Mouse (Mus musculus) lung, embryonic 15.5 days (tissue): Measurements from ENCODE around the gene Ddx50. TPM values are rescaled to one million over a fixed set of nuclear protein-coding genes. Genes with fewer than 3 reads are reported as not detected.

ENCODE experiments used
- ATAC-seq: fragments of 200-750 bp; cut with Nextera tagmentation; 2 replicates; pipeline ENCODE4 v1.8.0; 2017; ENCODE audit warnings: moderate number of reproducible peaks, borderline replicate concordance; ENCODE audit not compliant: low FRiP score, low TSS enrichment; ENCODE audit errors: extremely low read depth
- H3K27ac ChIP-seq: fragments of 300-500 bp; sonication (generic); 2 replicates; pipeline ENCODE4 v1.5.1; 2015; ENCODE audit warnings: moderate library complexity, mild to moderate bottlenecking, inconsistent platforms
- H3K27me3 ChIP-seq: fragments of 300-500 bp; sonication (generic); 2 replicates; pipeline ENCODE4 v1.6.1; 2015; ENCODE audit warnings: inconsistent platforms
- H3K36me3 ChIP-seq: fragments of 300-500 bp; sonication (generic); 2 replicates; pipeline ENCODE4 v1.6.1; 2015; ENCODE audit warnings: inconsistent platforms
- H3K4me1 ChIP-seq: fragments of 300-500 bp; sonication (generic); 2 replicates; pipeline ENCODE4 v1.6.1; 2015; ENCODE audit warnings: inconsistent platforms
- H3K4me2 ChIP-seq: fragments of 300-500 bp; sonication (generic); 2 replicates; pipeline ENCODE4 v1.6.1; 2015; ENCODE audit warnings: inconsistent platforms, mild to moderate bottlenecking, moderate library complexity
- H3K4me3 ChIP-seq: fragments of 300-500 bp; sonication (generic); 2 replicates; pipeline ENCODE4 v1.5.1; 2015; ENCODE audit warnings: mild to moderate bottlenecking, inconsistent platforms
- H3K9ac ChIP-seq: fragments of 300-500 bp; sonication (generic); 2 replicates; pipeline ENCODE4 v1.6.1; 2015; ENCODE audit warnings: inconsistent platforms
- H3K9me3 ChIP-seq: fragments of 300-500 bp; sonication (generic); 2 replicates; pipeline ENCODE4 v1.6.1; 2016; ENCODE audit warnings: inconsistent platforms
- WGBS: fragments of 180-500 bp; shearing (Covaris S2); methylation state at CpG from one replicate; pipeline ENCODE4 v1.1.7; 2015; 5-methylcytosine and 5-hydroxymethylcytosine counted together
- polyA plus RNA-seq: library from polyadenylated mRNA; unstranded; fragments of >200 nt; fragmentation: Nextera tagmentation; extraction: Ambion mirVana; gene quantifications from 2 replicates; pipeline ENCODE4 v1.2.1, GENCODE M21; 2015

Ddx50 gene
- polyA plus RNA-seq, 1 experiment from 2014 or later: 126 TPM

DNA sequence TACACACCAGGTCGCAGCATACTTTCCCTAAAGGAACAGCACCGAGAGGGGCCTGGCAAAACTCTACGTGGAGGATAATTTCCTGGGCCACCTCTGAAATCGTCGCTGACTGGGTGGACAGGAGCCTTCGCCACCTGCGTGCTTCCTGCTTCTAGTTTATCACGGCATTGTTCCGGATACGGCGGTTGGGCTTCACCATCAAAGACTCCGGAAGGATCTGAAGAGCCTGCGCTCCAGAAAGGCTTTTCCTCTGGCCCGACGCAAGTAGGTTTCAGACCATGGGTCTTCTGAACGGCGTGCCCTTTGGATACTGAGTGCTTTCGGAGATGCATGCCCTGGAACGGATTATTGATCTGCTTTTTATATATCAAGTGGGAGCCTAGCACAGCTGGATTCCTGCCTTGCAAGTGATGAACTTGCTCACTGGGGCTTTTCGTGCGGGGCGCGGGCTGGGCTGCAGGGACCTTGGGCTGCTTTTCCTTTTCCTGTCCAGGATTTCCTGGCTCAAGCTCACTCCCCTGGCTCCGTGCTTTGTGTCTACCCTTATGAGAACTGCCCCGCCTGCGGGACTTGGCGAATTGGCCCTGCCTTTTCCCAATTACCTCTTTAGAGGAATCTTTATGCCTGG, 14.1 kb upstream of the Ddx50 start:
- WGBS: 51% methylated on average over 27 of the region's 27 CpGs
- H3K4me3 ChIP-seq: peak overlapping the region; percentile 10; the same call in 1 of the 2 replicates
- no peaks in the 10 kb centered on the region for H3K36me3 ChIP-seq
- H3K4me1 ChIP-seq: peaks cover 3% of the 10 kb centered on the region; the same call in 1 of the 2 replicates
- H3K9ac ChIP-seq: no peak overlapping the region
- ATAC-seq: peak; percentile 73
- H3K4me2 ChIP-seq: peak overlapping the region; percentile 42
- H3K27me3 ChIP-seq: no peaks in the 10 kb centered on the region
- peak overlapping the region; percentile 83 for H3K27ac ChIP-seq
- no peaks in the 10 kb centered on the region for H3K9me3 ChIP-seq

- Histone ChIP-seq H3K4me3 (no peak overlapping the region), H3K36me3 (no peaks in the 10 kb centered on the region), H3K9me3 (no peaks in the 10 kb centered on the region), H3K4me2 (peak overlapping the region; percentile 19; the same call in 1 of the 2 replicates), H3K27me3 (no peaks in the 10 kb centered on the region), H3K9ac (no peak overlapping the region), H3K4me1 (peaks cover 3% of the 10 kb centered on the region; the same call in 1 of the 2 replicates), H3K27ac (peak overlapping the region; percentile 83)
- 79% methylated on average over 10 of the region's 10 CpGs for WGBS
- no peak for ATAC-seq
Observed at GRCm38 (mm10) chr10:62664171-62664570, 13.2 kb upstream of the Ddx50 start.

GRCm38 (mm10) chr10:62656711-62657110, 5.7 kb upstream of the Ddx50 start:
- Histone ChIP-seq H3K4me1 (0 out of 2 replicates have a peak, but pooled peaks cover 3% of the 10 kb centered on the region), H3K9ac (no peak overlapping the region), H3K27me3 (no peaks in the 10 kb centered on the region), H3K4me2 (no peak overlapping the region), H3K4me3 (no peak overlapping the region), H3K9me3 (no peaks in the 10 kb centered on the region), H3K36me3 (no peaks in the 10 kb centered on the region), H3K27ac (no peak overlapping the region)
- ATAC-seq: no peak
- WGBS: 78% methylated on average over 7 of the region's 7 CpGs

DNA sequence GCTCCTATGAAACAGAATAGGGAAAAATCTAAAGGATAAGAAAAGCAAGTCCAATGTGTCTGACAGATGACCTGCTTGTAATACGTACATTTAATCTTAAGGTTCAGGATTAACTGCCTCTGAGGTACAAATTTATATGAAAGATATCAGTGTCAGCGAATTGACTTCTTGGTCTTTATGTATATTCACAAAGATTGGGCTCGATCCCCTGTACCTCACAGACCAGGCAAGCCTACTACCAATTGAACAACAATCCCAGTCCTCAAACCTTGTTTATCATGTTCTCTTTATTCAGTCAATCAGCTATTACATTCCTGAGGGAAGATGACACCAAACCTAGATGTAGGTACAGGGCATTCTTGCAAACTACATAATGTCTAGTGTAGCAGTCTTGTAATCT, 943 bp upstream of the Ddx50 start:
- Histone ChIP-seq H3K9me3 (no peaks in the 10 kb centered on the region), H3K27ac (peak overlapping the region; percentile 93), H3K4me1 (peaks cover 13% of the 10 kb centered on the region; the same call in 1 of the 2 replicates), H3K27me3 (no peaks in the 10 kb centered on the region), H3K4me2 (peak overlapping the region; percentile 60), H3K9ac (peak overlapping the region; percentile 48), H3K4me3 (peak overlapping the region; percentile 81), H3K36me3 (peaks cover 2% of the 10 kb centered on the region; the same call in 1 of the 2 replicates)
- 16% methylated on average over 3 of the region's 3 CpGs for WGBS
- ATAC-seq: no peak

GRCm38 (mm10) chr10:62650358-62650782, 648 bp downstream of the Ddx50 start:
- H3K9me3 ChIP-seq: no peaks in the 10 kb centered on the region
- H3K4me2 ChIP-seq: peak overlapping the region; percentile 59
- no peaks in the 10 kb centered on the region for H3K27me3 ChIP-seq
- peaks cover 13% of the 10 kb centered on the region; the same call in 1 of the 2 replicates for H3K4me1 ChIP-seq
- H3K36me3 ChIP-seq: peaks cover 16% of the 10 kb centered on the region; the same call in 1 of the 2 replicates
- H3K9ac ChIP-seq: peak overlapping the region; percentile 88
- 0% methylated on average over 17 of the region's 17 CpGs for WGBS
- H3K4me3 ChIP-seq: peak overlapping the region; percentile 81
- no peak for ATAC-seq
- peak overlapping the region; percentile 93 for H3K27ac ChIP-seq

GRCm38 (mm10) chr10:62604161-62604560, 46.9 kb downstream of the Ddx50 start:
- Histone ChIP-seq H3K4me2 (no peak overlapping the region), H3K9ac (no peak overlapping the region), H3K4me3 (no peak overlapping the region), H3K36me3 (no peaks in the 10 kb centered on the region), H3K4me1 (peaks cover 14% of the 10 kb centered on the region), H3K9me3 (no peaks in the 10 kb centered on the region), H3K27me3 (no peaks in the 10 kb centered on the region), H3K27ac (no peak overlapping the region)
- 75% methylated on average over 3 of the region's 3 CpGs for WGBS
- no peak for ATAC-seq

DNA sequence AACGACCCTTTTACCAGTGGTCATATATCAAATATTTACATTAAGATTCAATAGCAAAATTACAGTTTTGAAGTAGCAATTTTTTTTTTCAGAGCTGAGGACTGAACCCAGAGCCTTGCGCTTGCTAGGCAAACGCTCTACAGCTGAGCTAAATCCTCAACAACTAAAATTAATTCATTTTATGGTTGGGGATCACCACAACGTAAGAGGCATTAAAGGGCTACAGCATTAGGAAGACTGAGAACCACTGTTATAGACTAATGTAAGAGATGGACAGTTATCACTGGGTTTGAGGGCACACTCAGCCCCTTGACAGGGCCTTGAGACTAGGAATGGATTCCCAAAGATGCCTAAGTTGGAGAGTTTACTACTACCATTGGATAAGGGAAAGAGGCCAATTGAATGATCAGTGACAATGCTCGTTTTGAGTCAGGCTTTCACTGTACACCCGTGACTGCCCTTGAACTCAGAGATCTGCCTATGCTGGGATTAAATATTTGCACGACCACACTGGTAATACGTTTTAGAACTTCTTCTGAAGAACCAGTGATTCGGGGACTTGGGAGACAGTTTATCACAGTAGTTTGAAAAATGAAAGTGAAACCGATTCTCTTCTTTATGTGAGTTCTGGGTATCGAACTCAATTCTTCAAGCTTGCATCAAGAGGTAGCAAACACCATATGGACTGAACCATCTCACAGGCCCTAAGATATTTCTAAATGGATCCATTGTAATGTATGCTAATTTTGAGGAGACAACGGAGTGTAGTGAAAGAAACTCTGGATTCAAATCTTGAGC, 47.6 kb downstream of the Ddx50 start:
- no peak for ATAC-seq
- WGBS: 78% methylated on average over 12 of the region's 12 CpGs
- H3K9ac ChIP-seq: no peak overlapping the region

DNA sequence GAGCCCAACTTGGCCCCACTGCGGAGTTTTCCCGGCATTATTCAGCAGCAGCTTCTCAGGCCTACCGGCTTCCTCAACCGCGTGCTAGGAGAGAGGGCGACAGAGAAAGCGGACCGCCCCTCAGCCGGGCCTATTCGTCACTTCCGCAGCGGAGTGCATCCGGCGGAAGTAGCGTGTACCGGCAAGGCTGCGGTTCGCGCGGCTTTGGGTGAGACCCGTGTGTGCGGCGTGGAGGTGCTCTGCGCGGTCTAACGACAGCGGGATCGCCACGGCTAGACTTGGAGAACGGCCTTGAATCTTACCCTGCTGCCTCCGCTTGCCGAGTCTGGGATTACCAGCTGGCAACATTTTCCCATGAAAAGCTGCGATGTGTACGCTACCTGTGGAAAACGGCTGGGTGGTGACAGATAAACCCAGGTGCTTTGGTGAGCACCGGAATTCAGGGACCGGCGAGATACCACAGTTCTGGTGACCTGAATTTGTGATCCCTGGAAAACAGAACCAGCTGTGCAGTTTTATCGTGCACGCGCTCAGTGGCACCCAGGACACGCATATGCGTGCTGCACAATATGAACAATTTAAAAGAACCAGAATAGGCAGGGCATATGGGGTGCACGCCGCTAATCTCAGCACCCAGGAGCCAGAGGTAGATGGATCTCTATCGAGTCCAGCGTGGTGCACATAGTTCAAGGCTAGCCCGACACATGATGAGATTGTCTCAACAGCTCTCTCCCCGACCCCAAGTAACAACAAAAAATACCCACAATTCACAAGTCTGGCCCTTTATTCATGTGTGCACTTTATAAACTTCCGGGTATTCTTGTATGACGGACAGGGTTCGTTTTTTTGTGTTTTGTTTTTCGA, 48.6 kb downstream of the Ddx50 start, which contains the start of gene Ddx21:
Ddx21 (minus strand) TSS at position 105 of the 864 bp plus-strand sequence.
- no peaks in the 10 kb centered on the region for H3K27me3 ChIP-seq
- peak within 1 kb of the TSS; percentile 96 for H3K4me3 ChIP-seq
- H3K9ac ChIP-seq: peak within 1 kb of the TSS; percentile 78
- no peaks in the 10 kb centered on the region for H3K9me3 ChIP-seq
- 5% methylated on average over 53 of the region's 53 CpGs for WGBS
- ATAC-seq: peak; percentile 96
- peak within 1 kb of the TSS; percentile 92 for H3K4me2 ChIP-seq
- peaks cover 14% of the 10 kb centered on the region for H3K4me1 ChIP-seq
- peak within 1 kb of the TSS; percentile 73 for H3K27ac ChIP-seq
- H3K36me3 ChIP-seq: peaks cover 6% of the 10 kb centered on the region

More for the DNA sequence above, 47.6 kb downstream of the Ddx50 start:
- Histone ChIP-seq H3K4me1 (peaks cover 14% of the 10 kb centered on the region), H3K9me3 (no peaks in the 10 kb centered on the region), H3K27me3 (no peaks in the 10 kb centered on the region), H3K27ac (no peak overlapping the region), H3K36me3 (no peaks in the 10 kb centered on the region; the same call in 1 of the 2 replicates), H3K4me3 (no peak overlapping the region), H3K4me2 (no peak overlapping the region)

DNA sequence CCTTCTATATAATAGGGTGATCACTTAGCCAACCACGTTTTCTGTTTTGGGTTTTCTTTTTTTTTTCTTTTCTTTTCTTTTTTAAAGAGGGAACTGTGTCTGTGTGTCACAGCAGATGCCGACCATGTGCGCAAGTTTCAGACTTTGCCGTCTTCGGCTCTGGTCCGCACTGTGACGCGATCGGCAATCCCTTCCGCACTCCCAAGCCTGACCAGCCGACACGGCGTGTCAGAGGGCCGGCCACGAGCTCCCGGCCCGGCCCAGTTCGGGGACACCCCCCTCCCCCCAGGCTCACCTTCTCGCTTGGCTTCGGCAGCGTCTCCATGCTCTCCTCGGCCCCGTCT, 49.2 kb downstream of the Ddx50 start:
- no peaks in the 10 kb centered on the region for H3K27me3 ChIP-seq
- H3K9ac ChIP-seq: peak overlapping the region; percentile 78
- peak overlapping the region; percentile 73 for H3K27ac ChIP-seq
- no peaks in the 10 kb centered on the region for H3K9me3 ChIP-seq
- WGBS: under 1% methylated on average over 23 of the region's 23 CpGs
- peak overlapping the region; percentile 92 for H3K4me2 ChIP-seq
- peaks cover 6% of the 10 kb centered on the region for H3K36me3 ChIP-seq
- H3K4me3 ChIP-seq: peak overlapping the region; percentile 96
- peak; percentile 76; the same call in 1 of the 2 replicates for ATAC-seq
- H3K4me1 ChIP-seq: peaks cover 14% of the 10 kb centered on the region

GRCm38 (mm10) chr10:62601053-62601791, 49.8 kb downstream of the Ddx50 start:
- no peaks in the 10 kb centered on the region for H3K9me3 ChIP-seq
- peak overlapping the region; percentile 92 for H3K4me2 ChIP-seq
- no peak overlapping the region for H3K27ac ChIP-seq
- H3K4me1 ChIP-seq: peaks cover 14% of the 10 kb centered on the region
- no peaks in the 10 kb centered on the region for H3K27me3 ChIP-seq
- peak overlapping the region; percentile 78 for H3K9ac ChIP-seq
- peaks cover 6% of the 10 kb centered on the region for H3K36me3 ChIP-seq
- 9% methylated on average over 20 of the region's 20 CpGs for WGBS
- H3K4me3 ChIP-seq: peak overlapping the region; percentile 96
- ATAC-seq: no peak

DNA sequence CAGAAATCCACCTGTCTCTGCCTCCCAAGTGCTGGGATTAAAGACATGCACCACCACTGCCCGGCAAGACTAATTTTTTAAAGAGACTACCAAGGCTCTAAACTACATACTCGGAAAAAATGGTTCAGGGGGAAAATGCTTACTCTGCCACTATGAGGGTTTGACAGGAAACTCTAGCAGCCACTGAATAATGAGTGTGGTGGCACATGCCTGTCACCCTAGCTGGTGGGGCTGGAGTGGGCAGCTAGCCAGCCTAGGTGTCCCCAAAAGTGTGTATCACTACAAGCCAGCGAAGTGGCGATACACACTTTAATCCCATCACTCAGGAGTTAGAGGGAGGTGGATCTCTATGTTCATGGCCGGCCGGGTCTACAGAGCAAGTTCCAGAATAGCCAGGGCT, 51.0 kb downstream of the Ddx50 start:
- Histone ChIP-seq H3K4me2 (0 out of 2 replicates have a peak overlapping the region, but pooled peaks have one; percentile 92), H3K27ac (no peak overlapping the region), H3K4me3 (no peak overlapping the region), H3K27me3 (no peaks in the 10 kb centered on the region), H3K4me1 (peaks cover 14% of the 10 kb centered on the region), H3K9me3 (no peaks in the 10 kb centered on the region), H3K9ac (no peak overlapping the region), H3K36me3 (peaks cover 10% of the 10 kb centered on the region)
- 81% methylated on average over 6 of the region's 6 CpGs for WGBS
- no peak for ATAC-seq
